Mouse (Mus musculus): ENCODE data around the gene Ppp2r3a. TPM values are rescaled to one million over a fixed set of nuclear protein-coding genes. Genes with fewer than 3 reads are reported as not detected.

Ppp2r3a gene
- polyA plus RNA-seq, 1 experiment = 18.9 TPM

DNA sequence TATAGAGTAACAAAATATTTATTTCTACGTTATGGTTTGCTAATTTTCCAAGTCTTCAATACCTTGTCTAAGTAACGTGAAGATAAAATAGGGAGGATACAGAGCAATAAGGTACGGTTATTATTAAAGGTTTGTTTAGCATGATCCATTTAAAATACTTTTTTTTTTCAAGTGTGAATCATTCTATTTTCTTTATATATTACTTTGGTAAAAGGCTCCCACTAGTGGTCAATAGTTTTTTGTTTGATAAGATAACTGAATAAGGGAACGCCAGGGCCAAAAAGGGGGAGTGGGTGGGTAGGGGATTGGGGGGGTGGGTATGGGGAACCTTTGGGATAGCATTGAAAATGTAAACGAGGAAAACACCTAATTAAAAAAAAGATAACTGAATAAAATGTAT is 98.7 kb downstream of the Ppp2r3a start:
- no peak for DNase-seq (ENCODE audit: low spot score)

DNA sequence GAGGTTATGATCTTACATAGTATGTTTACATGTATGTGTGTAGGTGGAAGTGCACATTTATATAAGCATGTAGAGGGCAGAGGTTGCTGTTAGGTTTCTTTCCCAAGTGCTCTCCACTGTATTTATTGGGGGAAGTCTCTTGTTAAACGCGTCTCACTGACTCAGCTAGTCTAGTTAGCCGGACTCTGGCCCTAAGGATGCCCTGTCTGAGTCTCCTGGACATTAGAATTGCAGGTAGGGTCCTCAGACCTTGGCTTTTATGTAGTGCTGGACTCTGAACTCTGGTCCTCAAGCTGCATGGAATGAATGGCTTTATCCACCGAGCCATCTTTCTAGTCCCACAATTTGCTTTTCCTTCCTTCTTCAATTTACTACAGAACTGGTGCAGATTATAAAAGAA is 108.0 kb downstream of the Ppp2r3a start:
- DNase-seq (ENCODE audit: low spot score) = no peak

DNA sequence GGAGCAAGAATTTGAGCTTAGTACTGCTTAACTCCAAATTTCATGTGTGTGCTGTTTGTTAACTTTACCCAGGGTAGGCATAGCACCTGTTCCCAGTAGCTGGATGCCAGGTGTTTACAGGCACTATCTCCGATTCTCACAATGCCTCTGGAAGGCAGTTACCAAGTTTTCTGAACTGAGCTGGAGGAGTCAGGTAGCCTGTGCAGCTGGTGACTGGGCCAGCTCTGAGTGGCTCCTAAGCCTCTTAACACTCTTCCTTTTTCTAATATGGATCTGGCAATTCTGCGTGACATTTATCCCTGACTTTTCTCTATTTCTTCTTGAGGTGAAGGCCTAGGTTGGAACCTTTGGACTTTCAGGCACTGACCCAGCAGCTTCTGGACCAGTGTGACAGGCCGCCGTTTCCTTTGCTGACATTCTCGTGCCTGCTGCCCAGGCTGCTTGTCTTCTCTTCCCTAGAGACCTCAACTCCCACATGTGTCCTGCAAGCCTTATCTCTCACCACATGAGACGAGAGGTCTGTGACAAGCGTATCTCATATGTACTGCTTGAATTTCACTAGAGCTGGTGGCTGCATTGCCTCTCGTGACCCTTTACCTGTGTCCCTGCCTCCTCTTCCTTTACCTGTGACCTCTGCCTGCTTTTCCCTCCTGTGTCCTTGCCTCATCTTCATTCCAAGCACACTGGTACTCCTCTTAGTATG is 137.3 kb downstream of the Ppp2r3a start:
- DNase-seq (ENCODE audit: low spot score) = no peak

DNA sequence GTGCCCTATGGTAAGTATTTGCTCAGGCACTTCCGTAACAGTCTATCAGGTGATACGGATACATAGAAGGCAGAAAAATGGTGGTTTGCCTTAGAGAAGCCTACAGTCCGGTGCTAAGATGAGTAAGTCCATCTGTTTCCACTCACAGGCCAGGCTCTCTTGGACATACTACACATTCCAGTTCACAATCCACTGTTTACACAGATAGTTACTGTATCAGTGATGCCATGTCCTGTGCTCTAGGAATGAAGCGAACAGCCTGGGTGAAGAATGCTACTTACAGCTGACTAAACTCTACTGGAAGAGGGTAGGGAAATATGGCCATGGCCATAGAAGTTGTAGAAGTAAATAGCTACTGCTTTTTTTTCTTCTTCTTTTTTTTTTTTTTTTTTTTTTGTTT is 138.3 kb downstream of the Ppp2r3a start:
- DNase-seq (ENCODE audit: low spot score) = no peak

DNA sequence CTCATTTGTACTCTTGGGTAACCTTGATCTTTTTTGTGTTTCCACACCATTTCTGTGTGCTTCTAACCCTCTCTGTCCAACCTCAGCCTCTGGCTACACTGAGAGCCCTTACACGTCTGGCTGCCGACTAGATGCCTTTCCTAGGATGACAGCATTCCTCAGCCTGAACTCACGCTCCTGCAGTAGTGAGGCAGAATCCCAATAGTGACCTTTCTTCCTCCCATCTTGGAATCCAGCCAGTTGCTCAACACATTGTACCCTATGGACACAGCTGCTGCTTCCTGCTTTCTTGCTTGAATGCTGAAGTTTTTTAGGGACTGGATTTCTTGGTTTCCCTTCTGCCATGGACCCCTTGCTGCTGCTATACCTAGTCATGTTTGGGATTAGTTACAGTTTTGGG is 141.6 kb downstream of the Ppp2r3a start:
- DNase-seq (ENCODE audit: low spot score) = no peak

DNA sequence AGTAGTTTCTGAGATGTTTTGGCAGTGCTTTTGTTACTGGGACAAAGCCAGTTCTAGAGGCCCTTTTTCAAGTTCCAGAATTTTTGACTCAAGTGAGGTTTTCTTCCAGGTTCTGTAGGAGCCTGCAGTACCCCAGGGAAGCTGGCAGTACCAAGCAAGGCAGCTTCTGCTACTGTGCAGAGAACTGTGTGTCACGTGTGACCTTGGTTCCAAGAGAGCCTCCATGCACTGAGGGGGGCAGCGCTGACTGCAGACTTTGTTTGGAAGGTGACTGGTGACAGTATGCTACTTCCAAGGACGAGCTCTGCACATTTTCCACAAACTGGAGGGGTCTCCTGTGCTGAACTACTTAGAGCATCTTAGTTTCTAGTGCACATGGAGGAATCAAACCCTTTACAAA is 144.2 kb downstream of the Ppp2r3a start:
- DNase-seq (ENCODE audit: low spot score) = no peak

DNA sequence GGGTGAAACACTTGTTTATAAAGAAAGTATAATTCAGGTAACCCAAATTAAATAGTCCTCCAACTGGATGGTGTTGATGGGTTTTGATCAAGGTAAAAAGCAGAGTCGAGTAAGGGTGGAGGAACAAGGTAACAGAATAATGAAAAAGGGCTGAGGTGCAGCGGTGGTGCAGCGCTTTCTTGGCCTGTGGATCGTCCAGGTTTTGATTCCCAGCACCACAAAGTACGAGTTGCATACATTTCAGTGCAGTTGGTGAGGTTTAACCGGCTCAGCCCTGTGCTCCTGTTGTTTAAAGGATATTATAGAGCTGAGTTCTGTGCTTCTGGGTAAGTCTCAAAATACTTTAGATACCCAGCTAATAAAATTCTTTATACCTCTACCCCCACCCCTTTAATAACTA is 145.9 kb downstream of the Ppp2r3a start:
- no peak for DNase-seq (ENCODE audit: low spot score)

DNA sequence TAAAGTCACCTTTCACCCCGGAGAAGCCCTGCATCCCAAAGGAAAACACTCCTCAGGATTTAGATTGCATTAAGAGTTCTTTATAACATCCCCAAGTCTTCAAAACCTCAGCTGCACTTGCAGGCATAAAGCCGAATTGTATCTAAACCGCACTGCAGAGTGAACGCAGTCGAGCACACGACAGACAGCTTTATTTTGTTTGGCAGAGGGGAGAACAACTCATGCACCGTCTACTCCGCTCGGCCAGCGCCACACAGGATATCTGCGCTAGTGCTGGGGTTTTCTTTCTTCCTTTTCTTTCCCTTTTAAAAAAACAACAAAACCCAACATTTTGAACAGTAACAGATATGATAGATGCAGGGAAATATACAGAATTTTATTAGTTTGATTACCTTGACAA is 146.7 kb downstream of the Ppp2r3a start:
- no peak for DNase-seq (ENCODE audit: low spot score)

DNA sequence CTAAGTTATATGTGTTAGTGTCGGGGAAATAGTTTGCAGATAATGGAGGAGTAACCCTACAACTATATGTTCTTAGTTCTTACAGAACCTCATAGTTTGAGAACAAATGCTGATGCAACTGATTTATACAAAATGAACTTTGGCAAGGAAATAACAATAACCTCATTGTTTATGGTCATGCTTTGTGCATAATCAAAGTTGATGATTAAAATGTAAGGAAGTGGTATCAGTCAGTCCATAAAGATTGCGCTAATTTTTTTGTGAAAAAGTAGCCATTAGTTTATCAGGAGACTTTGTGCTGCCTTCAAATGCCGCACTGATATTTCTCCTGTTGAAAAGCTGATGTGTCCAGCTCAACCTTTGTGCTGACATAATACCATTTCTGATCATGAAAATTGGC is 149.3 kb downstream of the Ppp2r3a start:
- DNase-seq (ENCODE audit: low spot score) = no peak

DNA sequence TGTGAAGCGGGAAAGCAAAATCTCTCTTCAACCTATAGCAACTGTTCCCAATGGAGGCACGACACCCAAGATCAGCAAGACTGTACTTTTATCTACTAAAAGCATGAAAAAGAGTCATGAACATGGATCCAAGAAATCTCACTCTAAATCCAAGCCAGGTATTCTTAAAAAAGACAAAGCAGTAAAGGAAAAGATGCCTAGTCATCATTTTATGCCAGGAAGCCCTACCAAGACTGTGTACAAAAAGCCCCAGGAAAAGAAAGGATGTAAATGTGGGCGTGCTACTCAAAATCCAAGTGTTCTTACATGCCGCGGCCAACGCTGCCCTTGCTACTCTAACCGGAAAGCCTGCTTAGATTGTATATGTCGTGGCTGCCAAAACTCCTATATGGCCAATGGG is 150.0 kb downstream of the Ppp2r3a start:
- no peak for DNase-seq (ENCODE audit: low spot score)

DNA sequence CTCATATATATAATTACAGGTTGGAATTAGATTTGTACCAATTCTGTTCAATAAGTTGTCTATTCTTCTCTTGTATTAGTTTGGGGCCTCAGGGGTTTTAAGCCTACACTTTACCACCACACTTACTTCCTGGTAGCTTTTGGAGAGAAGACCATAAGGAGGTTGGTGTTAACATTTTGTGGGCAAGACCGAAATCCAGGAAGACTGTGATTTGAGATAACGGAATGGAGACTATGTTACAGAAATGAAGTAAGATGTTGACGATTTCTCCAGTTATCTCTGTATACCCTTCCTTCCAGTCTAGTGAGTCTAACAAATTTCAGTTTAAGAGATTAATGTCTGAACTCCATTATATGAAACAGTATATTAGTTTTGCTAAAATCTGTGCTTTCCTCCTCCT is 151.4 kb downstream of the Ppp2r3a start:
- DNase-seq (ENCODE audit: low spot score) = no peak

DNA sequence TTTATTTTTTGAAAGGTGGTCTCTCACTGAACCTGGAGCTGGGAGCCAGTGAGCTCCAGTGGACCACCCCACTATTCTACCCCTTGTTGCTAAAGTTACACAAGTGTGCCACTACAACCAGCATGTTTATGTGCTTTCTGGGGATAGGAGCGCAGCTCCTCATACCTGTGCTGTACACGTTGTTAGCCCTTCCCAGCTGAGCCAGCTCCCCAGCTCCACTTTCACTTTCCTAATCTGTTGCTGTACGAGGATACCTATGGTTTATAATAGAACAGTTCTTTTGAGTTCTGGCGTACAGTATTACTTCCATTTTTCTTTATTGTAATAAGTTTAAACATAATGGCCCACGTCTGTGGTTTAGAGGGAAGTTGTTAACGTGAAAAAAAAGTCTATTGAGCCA is 152.2 kb downstream of the Ppp2r3a start:
- no peak for DNase-seq (ENCODE audit: low spot score)

DNA sequence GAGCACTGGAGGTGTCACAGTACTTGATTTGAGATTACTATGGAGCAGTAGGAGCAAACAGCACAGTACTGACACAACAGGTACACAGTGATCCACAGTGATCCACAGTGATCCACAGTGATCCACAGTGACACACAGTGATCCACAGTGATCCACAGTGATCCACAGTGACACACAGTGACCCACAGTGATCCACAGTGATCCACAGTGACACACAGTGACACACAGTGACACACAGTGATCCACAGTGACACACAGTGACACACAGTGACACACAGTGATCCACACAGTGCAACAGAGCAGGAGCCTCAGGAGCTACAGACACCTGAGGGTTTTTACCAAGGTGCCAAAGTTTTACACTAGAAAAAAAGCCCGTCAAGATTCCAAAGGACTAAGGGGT is 154.1 kb downstream of the Ppp2r3a start:
- DNase-seq (ENCODE audit: low spot score) = no peak

DNA sequence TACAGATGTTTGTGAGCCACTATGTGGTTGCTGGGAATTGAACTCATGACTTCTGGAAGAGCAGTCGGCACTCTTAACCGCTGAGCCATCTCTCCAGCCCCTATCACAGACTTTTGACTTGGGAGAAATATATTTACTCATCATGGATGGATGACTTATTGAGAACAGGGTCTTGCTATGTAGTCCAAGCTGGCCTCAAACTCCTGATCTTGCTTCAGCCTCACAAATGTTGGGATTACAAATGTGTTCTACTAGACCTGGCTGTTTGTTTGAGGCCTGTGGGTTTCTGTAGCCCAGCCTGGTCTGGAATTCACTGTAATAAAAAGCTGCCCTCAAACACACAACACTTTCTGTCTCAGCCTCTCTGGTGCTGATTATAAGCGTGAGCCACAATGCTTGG is 155.1 kb downstream of the Ppp2r3a start:
- DNase-seq (ENCODE audit: low spot score) = no peak

DNA sequence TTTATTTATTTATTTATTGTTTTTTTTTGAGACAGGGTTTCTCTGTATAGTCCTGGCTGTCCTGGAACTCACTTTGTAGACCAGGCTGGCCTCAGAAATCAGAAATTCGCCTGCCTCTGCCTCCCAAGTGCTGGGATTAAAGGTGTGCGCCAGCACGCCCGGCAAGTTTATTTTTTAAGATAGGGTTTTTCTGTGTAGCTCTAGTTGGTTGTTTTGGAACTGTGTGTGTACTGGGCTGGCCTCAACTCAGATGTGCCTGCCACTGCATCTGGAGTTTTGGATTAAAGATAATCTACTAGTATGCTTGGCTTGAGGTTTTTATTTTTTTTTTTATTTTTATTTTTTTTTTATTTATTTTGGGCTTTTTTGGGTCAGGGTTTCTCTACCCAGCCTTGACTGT is 156.2 kb downstream of the Ppp2r3a start:
- DNase-seq (ENCODE audit: low spot score) = no peak

DNA sequence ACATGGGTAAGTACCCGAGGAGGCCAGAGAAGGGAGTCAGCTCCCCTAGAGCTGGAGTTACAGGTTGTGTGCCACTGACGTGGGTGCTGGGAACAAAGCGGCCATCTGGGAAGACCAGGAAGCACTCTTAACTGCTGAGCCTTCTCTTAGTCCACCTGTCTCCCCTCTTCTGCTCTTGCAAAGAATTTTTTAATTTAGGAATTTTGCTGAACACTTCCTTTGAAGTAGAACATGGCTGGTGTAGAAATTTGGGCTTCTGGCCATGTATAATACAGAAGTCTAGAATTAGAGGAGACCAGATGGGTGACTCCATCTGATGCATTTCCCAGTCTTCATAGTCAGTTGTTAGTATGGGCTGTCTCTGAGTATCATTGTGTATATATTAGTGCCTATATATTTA is 167.9 kb downstream of the Ppp2r3a start:
- no peak for DNase-seq (ENCODE audit: low spot score)

DNA sequence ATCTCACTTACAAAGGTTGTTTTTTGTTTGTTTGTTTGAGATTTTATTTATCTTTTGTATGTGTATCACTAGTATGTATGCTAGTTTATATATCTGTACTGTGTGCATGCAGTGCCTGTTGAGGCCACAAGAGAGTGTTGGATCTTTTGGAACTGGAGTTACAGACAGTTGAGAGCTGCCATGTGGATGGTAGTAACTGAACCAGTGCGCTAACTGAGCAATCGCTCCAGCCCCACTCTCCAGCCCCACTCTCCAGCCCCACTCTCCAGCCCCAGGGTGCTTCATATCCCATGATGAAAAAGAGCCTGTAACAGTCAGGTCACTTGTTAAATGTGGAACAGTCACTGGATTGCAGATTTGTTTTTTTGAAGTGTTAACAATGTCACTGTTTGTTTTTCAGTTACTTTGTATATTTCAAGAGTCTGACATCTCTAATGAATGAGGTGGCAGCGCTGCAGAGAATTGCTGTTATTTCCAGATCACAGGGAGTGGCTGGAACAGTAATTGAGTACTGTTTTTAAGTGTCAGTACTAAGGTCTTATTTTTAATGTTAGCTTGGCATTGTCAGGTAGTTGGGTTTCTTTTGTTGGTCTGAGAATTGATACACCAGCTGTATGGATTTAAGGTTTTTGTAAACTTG is 171.4 kb downstream of the Ppp2r3a start:
- no peak for DNase-seq (ENCODE audit: low spot score)

DNA sequence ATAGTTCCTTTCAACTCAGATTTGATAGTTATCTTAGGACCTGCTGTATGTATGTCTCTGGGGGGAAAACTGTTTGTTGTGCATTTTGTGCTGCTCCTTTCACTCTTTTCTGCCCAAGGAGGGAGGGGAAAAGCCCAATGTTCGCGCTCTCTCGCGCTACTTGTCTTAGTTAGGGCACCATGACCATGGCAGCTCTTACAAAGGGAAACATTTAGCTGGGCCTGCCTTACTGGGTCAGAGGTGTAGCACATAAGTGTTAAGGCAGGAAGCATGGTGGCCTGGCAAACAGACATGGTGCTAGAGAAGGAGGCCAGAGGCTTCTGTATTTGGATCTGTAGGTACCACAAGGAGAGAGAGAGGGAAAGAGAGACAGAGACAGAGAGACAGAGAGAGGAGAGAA is 173.0 kb downstream of the Ppp2r3a start:
- DNase-seq (ENCODE audit: low spot score) = no peak

DNA sequence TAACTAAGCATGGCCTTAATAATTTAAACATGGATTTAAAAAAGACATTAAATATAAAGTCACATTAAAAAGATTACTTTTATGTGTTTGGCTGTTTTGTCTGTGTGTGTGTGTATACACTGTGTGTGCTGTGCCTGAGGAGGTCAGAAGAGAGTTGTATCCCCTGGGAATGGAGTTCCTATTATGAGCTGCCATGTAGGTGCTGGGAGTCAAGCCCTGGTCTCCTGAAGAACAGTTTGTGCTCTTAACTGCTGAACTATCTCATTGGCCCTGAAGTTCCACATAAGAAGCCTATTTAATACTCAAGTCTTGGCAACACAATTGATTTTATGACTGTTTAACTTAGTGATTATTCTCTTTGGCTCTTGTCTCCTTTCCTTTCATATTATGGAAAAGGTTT is 174.1 kb downstream of the Ppp2r3a start:
- no peak for DNase-seq (ENCODE audit: low spot score)

DNA sequence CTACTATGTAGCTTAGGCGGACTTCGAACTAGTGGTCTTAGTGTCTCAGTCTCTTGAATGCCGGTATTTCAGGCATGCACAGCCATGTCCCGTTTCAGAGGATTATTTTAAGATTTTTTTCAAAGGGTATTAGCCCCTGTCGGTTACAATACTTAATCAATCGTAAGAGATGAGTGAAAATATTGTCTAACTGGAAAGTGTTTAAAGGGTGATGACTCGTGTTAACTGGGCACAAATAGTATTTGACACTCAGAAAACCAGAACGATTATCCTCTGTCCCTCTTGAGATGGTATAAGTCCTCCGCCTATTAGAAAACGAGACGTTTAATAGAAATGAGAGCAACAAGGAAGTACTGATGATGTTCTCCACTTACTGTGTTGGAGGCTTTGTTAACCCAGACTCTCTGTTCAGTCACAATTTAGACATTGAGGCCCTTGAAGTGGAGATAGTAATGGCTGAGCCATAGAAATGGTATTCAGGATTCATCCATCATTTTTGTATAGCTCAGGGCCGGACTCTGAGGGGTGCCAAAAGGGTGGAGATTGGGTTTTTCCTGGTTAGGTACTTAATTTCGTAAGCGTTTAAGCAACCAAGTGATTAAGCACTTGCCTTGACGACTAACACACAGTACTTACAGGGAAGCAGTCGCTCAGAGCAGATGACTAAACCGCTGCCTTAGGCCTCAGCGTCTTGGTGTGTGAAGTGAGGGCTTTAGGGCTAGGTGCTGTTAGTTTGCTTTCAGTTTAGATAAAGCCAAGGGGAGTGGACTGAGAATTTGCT is 175.3 kb downstream of the Ppp2r3a start:
- DNase-seq (ENCODE audit: low spot score) = no peak

DNA sequence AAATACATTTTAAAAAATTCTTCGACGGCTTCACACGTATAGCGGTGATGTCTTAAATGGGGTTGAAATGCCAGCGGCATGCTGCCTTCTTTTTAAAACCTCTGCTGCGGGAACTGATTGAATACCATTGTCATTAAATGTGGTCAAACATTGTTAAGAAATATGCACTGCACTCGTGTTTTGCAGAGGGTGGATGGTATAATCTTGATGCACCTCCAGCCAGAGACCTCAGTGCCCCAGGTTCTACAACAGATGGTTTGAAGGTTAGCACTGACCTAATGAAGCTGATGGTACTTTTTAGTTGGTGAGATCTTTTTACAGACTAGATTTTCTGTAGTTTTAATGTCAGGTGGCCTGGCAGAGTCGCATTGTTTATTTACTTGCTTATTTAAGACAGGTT is 175.9 kb downstream of the Ppp2r3a start:
- no peak for DNase-seq (ENCODE audit: low spot score)

DNA sequence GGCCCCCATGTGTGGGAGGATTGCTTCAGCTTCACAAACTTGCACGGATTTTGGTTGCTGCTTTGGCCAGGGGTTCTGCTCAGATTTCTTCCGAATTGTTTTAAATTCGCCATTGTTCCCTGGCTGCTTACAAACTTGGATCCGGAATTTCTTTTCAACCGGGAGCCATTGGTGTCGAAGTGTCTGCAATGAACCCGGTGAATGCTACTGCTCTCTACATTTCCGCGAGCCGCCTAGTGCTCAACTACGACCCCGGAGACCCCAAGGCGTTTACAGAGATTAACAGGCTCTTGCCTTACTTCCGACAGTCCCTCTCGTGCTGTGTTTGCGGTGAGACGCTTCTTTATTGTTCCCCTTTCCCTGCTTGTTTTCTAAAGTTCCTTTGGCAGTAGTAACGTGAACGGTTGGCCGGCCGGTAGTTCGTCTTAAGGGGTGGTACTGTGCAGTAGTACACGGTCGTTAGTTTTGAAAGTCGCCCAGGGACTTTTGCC is 176.5 kb downstream of the Ppp2r3a start:
- DNase-seq (ENCODE audit: low spot score) = no peak

All from urinary bladder, adult 2 months (tissue).